Mouse (Mus musculus) embryonic facial prominence, embryonic 13.5 days (tissue): Measurements from ENCODE around the gene Ep400. TPM values are rescaled to one million over a fixed set of nuclear protein-coding genes. Genes with fewer than 3 reads are reported as not detected.

Source experiments
- ATAC-seq: fragments of 200-750 bp; cut with Nextera tagmentation; 2 replicates; pipeline ENCODE4 v1.8.0; 2017; ENCODE audit warnings: low read depth; ENCODE audit not compliant: insufficient number of reproducible peaks, insufficient read depth, low FRiP score, low TSS enrichment
- H3K27ac ChIP-seq: fragments of 300-500 bp; sonication (generic); 2 replicates; pipeline ENCODE4 v1.5.1; 2015; ENCODE audit warnings: moderate library complexity, mild to moderate bottlenecking, inconsistent platforms
- H3K27me3 ChIP-seq: fragments of 300-500 bp; sonication (generic); 2 replicates; pipeline ENCODE4 v1.6.1; 2015; ENCODE audit warnings: mild to moderate bottlenecking, inconsistent platforms
- H3K36me3 ChIP-seq: fragments of 300-500 bp; sonication (generic); 2 replicates; pipeline ENCODE4 v1.6.1; 2015; ENCODE audit warnings: mild to moderate bottlenecking, inconsistent platforms
- H3K4me1 ChIP-seq: fragments of 300-500 bp; sonication (generic); 2 replicates; pipeline ENCODE4 v1.6.1; 2015; ENCODE audit warnings: inconsistent platforms
- H3K4me2 ChIP-seq: fragments of 300-500 bp; sonication (generic); 2 replicates; pipeline ENCODE4 v1.6.1; 2015; ENCODE audit warnings: moderate library complexity, mild to moderate bottlenecking, inconsistent platforms
- H3K4me3 ChIP-seq: fragments of 300-500 bp; sonication (generic); 2 replicates; pipeline ENCODE4 v1.5.1; 2015; ENCODE audit warnings: mild to moderate bottlenecking, inconsistent platforms
- H3K9ac ChIP-seq: fragments of 300-500 bp; sonication (generic); 2 replicates; pipeline ENCODE4 v1.6.1; 2015; ENCODE audit warnings: mild to moderate bottlenecking, inconsistent platforms
- H3K9me3 ChIP-seq: fragments of 300-500 bp; sonication (generic); 2 replicates; pipeline ENCODE4 v1.6.1; 2016; ENCODE audit warnings: inconsistent platforms
- WGBS: fragments of 180-500 bp; shearing (Covaris S2); methylation state at CpG from one replicate; pipeline ENCODE4 v1.1.7; 2015; ENCODE audit warnings: mixed read lengths; 5-methylcytosine and 5-hydroxymethylcytosine counted together
- polyA plus RNA-seq: library from polyadenylated mRNA; unstranded; fragments of >200 nt; fragmentation: Nextera tagmentation; extraction: Ambion mirVana; gene quantifications from 2 replicates; pipeline ENCODE4 v1.2.1, GENCODE M21; 2015

The Ep400 gene
- polyA plus RNA-seq: 41.4 and 49.8 TPM in 2 replicates

GRCm38 (mm10) chr5:110770448-110771158 lies at the start of gene Ep400:
Gene Ep400, minus strand, starts transcription at chr5:110770717.
- under 1% methylated on average over 83 of the region's 83 CpGs for WGBS
- Histone ChIP-seq H3K9me3 (no peaks in the 10 kb centered on the region), H3K9ac (peak within 1 kb of the TSS; percentile 96), H3K4me1 (peaks cover 18% of the 10 kb centered on the region), H3K4me3 (peak within 1 kb of the TSS; percentile 95), H3K27ac (peak within 1 kb of the TSS; percentile 96), H3K27me3 (no peaks in the 10 kb centered on the region), H3K4me2 (peak within 1 kb of the TSS; percentile 73), H3K36me3 (peaks cover 32% of the 10 kb centered on the region)
- ATAC-seq: peak; percentile 98

- Histone ChIP-seq H3K36me3 (peaks cover 24% of the 10 kb centered on the region), H3K4me3 (peak within 1 kb of the TSS; percentile 96), H3K4me1 (peaks cover 40% of the 10 kb centered on the region), H3K27ac (peak within 1 kb of the TSS; percentile 88), H3K9ac (peak within 1 kb of the TSS; percentile 96), H3K4me2 (peak within 1 kb of the TSS; percentile 95), H3K9me3 (no peaks in the 10 kb centered on the region), H3K27me3 (no peaks in the 10 kb centered on the region)
- under 1% methylated on average over 78 of the region's 80 CpGs for WGBS
- peak; percentile 96 for ATAC-seq
Measured at GRCm38 (mm10) chr5:110809667-110810325, 39.3 kb upstream of the Ep400 start, which contains the start of gene Ulk1. Gene Ulk1, minus strand, starts transcription at chr5:110810097.

GRCm38 (mm10) chr5:110808821-110809666 lies 38.5 kb upstream of the Ep400 start:
- no peaks in the 10 kb centered on the region for H3K27me3 ChIP-seq
- H3K27ac ChIP-seq: peak overlapping the region; percentile 88
- H3K4me2 ChIP-seq: peak overlapping the region; percentile 95
- no peaks in the 10 kb centered on the region for H3K9me3 ChIP-seq
- ATAC-seq: no peak
- peak overlapping the region; percentile 96 for H3K9ac ChIP-seq
- WGBS: 1% methylated on average over 27 of the region's 27 CpGs
- H3K4me3 ChIP-seq: peak overlapping the region; percentile 96
- peaks cover 44% of the 10 kb centered on the region for H3K4me1 ChIP-seq
- peaks cover 30% of the 10 kb centered on the region for H3K36me3 ChIP-seq

- Histone ChIP-seq H3K4me3 (peak overlapping the region; percentile 96), H3K36me3 (peaks cover 33% of the 10 kb centered on the region), H3K4me1 (peaks cover 44% of the 10 kb centered on the region), H3K27ac (peak overlapping the region; percentile 28; the same call in 1 of the 2 replicates), H3K27me3 (no peaks in the 10 kb centered on the region), H3K4me2 (peak overlapping the region; percentile 95), H3K9ac (peak overlapping the region; percentile 96), H3K9me3 (no peaks in the 10 kb centered on the region)
- WGBS: 4% methylated on average over 14 of the region's 14 CpGs
- ATAC-seq: peak; percentile 59; the same call in 1 of the 2 replicates
Measured at GRCm38 (mm10) chr5:110808061-110808631, 37.6 kb upstream of the Ep400 start.

GRCm38 (mm10) chr5:110807453-110807852 lies 36.9 kb upstream of the Ep400 start:
- peaks cover 39% of the 10 kb centered on the region for H3K36me3 ChIP-seq
- H3K4me2 ChIP-seq: peak overlapping the region; percentile 95
- ATAC-seq: no peak
- 71% methylated on average over 4 of the region's 4 CpGs for WGBS
- peak overlapping the region; percentile 96; the same call in 1 of the 2 replicates for H3K9ac ChIP-seq
- peak overlapping the region; percentile 96 for H3K4me3 ChIP-seq
- no peaks in the 10 kb centered on the region for H3K27me3 ChIP-seq
- H3K27ac ChIP-seq: 0 out of 2 replicates have a peak overlapping the region, but pooled peaks have one; percentile 28
- H3K4me1 ChIP-seq: peaks cover 44% of the 10 kb centered on the region
- no peaks in the 10 kb centered on the region for H3K9me3 ChIP-seq

- H3K4me2 ChIP-seq: peak overlapping the region; percentile 95
- peaks cover 46% of the 10 kb centered on the region for H3K36me3 ChIP-seq
- H3K4me1 ChIP-seq: peaks cover 52% of the 10 kb centered on the region
- no peaks in the 10 kb centered on the region for H3K27me3 ChIP-seq
- no peak overlapping the region for H3K27ac ChIP-seq
- 73% methylated on average over 1 of the region's 1 CpGs for WGBS
- H3K9me3 ChIP-seq: no peaks in the 10 kb centered on the region
- H3K4me3 ChIP-seq: no peak overlapping the region
- ATAC-seq: no peak
- H3K9ac ChIP-seq: 0 out of 2 replicates have a peak overlapping the region, but pooled peaks have one; percentile 7
Measured at GRCm38 (mm10) chr5:110806676-110807075, 36.2 kb upstream of the Ep400 start.

- no peaks in the 10 kb centered on the region for H3K27me3 ChIP-seq
- peaks cover 51% of the 10 kb centered on the region for H3K36me3 ChIP-seq
- peaks cover 56% of the 10 kb centered on the region for H3K4me1 ChIP-seq
- no peaks in the 10 kb centered on the region for H3K9me3 ChIP-seq
- no peak for ATAC-seq
- H3K27ac ChIP-seq: no peak overlapping the region
- no peak overlapping the region for H3K4me2 ChIP-seq
- WGBS: 87% methylated on average over 4 of the region's 4 CpGs
- no peak overlapping the region for H3K4me3 ChIP-seq
- no peak overlapping the region for H3K9ac ChIP-seq
Measured at GRCm38 (mm10) chr5:110806154-110806553, 35.6 kb upstream of the Ep400 start.

GRCm38 (mm10) chr5:110804012-110804743 lies 33.7 kb upstream of the Ep400 start:
- H3K4me1 ChIP-seq: peaks cover 56% of the 10 kb centered on the region
- H3K27me3 ChIP-seq: no peaks in the 10 kb centered on the region
- 68% methylated on average over 7 of the region's 7 CpGs for WGBS
- H3K4me3 ChIP-seq: no peak overlapping the region
- H3K27ac ChIP-seq: no peak overlapping the region
- H3K4me2 ChIP-seq: no peak overlapping the region
- ATAC-seq: no peak
- H3K36me3 ChIP-seq: peaks cover 71% of the 10 kb centered on the region
- no peaks in the 10 kb centered on the region for H3K9me3 ChIP-seq
- H3K9ac ChIP-seq: no peak overlapping the region

GRCm38 (mm10) chr5:110802809-110803208 lies 32.3 kb upstream of the Ep400 start:
- Histone ChIP-seq H3K4me2 (no peak overlapping the region), H3K4me1 (peaks cover 42% of the 10 kb centered on the region), H3K36me3 (peaks cover 84% of the 10 kb centered on the region), H3K9me3 (no peaks in the 10 kb centered on the region), H3K9ac (no peak overlapping the region), H3K27me3 (no peaks in the 10 kb centered on the region), H3K27ac (no peak overlapping the region), H3K4me3 (no peak overlapping the region)
- no peak for ATAC-seq

- H3K27me3 ChIP-seq: no peaks in the 10 kb centered on the region
- 67% methylated on average over 4 of the region's 4 CpGs for WGBS
- H3K4me1 ChIP-seq: peaks cover 37% of the 10 kb centered on the region
- 0 out of 2 replicates have a peak overlapping the region, but pooled peaks have one; percentile 23 for H3K9ac ChIP-seq
- no peak overlapping the region for H3K27ac ChIP-seq
- H3K4me2 ChIP-seq: no peak overlapping the region
- H3K36me3 ChIP-seq: peaks cover 86% of the 10 kb centered on the region
- H3K4me3 ChIP-seq: no peak overlapping the region
- H3K9me3 ChIP-seq: no peaks in the 10 kb centered on the region
- ATAC-seq: no peak
Measured at GRCm38 (mm10) chr5:110802186-110802585, 31.7 kb upstream of the Ep400 start.
